Mouse (Mus musculus) B cell, adult 2 months (primary cell): ENCODE results near the gene Cyth1.

Source experiments
- DNase-seq, 2 experiments: peaks; one replicate each; pipeline ENCODE4 v3.0.0; 2022

Cyth1 gene

GRCm38 (mm10) chr11:118096736-118097135 is 151.7 kb downstream of the Cyth1 start:
- no peak for DNase-seq

- DNase-seq: no peak
Measured at GRCm38 (mm10) chr11:118095004-118095403, 153.4 kb downstream of the Cyth1 start.

- DNase-seq: peak; percentile 42 to 49
Measured at GRCm38 (mm10) chr11:118091002-118091670, 157.3 kb downstream of the Cyth1 start.

GRCm38 (mm10) chr11:118088896-118089295 is 159.5 kb downstream of the Cyth1 start:
- DNase-seq: no peak

GRCm38 (mm10) chr11:118085961-118086360 is 162.4 kb downstream of the Cyth1 start:
- no peak for DNase-seq

- DNase-seq: no peak
Measured at GRCm38 (mm10) chr11:118085176-118085575, 163.2 kb downstream of the Cyth1 start.

- DNase-seq: no peak
Measured at GRCm38 (mm10) chr11:118084266-118084665, 164.1 kb downstream of the Cyth1 start.

- peak; percentile 85 to 86 for DNase-seq
Measured at GRCm38 (mm10) chr11:118083811-118084210, 164.6 kb downstream of the Cyth1 start.

GRCm38 (mm10) chr11:118082294-118082693 is 166.1 kb downstream of the Cyth1 start:
- DNase-seq: no peak
